Mouse (Mus musculus) CD4-positive naive resting alpha-beta T cell, adult 76 days (primary cell): ENCODE results near the gene Bpifb1. TPM values are rescaled to one million over a fixed set of nuclear protein-coding genes. Genes with fewer than 3 reads are reported as not detected.

Experiments used
- total RNA-seq: library from RNA; stranded (reverse); gene quantifications from one replicate; pipeline ENCODE4 v1.2.4, GENCODE M21; 2023

Bpifb1 gene
- total RNA-seq = not detected

DNA sequence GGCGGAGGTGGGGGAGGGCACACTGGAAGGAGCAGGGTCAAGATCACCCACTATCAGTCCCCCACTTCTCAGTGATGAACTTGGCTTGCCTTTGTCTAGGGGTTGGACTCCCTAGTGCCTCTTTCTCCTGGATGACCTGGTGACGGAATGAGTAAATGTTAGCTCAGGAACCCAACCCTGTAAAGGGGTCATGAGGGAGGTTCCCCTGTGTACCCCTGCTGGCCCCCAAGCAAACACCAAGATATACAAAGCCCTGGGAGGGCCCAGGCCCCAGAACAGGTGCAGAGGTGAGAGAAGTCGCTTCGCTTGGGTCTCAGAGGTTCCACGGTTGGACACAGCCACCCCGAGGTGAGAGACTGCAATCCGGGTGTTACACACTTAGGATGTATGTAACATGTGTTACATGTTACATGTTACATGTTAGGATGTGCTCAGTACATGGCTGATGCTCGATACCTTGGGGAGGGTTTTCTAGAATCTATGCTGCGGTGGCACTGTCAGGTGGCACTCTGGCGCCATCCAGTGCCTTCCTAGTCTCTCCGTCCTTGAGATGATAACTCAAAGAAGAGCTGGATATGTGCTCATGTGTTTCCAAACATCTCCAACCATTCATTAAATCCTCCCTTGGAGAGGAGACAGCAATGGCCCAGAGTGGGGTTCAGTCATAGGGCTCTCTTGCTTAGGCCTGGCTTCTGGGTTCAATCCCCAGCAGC, at the start of gene Bpifb1:
TSS of gene Bpifb1 (plus strand) at position 273 of the 713 bp plus-strand sequence.

DNA sequence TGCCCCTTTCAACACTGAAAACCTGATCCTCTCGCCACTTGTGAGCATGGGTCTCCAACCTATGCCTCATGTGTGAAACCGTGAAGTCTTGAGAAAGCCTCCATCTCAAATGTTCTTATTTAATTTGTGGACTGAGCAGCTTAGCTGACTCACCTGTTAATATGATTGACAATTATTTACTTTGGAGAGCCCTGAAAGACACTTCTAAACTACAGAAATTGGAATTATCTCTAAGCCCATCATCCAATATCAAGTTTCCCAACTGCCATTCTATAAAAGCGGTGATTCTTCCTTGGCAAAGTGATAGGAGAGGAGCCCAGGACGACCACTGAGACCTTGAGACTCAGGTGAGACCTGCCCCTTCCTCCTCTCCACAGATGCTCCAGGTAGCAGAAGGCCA, 48.0 kb upstream of the Bpifb1 start, which contains the start of gene Bpifa1:
TSS of gene Bpifa1 (plus strand) at position 301 of the 400 bp plus-strand sequence.

DNA sequence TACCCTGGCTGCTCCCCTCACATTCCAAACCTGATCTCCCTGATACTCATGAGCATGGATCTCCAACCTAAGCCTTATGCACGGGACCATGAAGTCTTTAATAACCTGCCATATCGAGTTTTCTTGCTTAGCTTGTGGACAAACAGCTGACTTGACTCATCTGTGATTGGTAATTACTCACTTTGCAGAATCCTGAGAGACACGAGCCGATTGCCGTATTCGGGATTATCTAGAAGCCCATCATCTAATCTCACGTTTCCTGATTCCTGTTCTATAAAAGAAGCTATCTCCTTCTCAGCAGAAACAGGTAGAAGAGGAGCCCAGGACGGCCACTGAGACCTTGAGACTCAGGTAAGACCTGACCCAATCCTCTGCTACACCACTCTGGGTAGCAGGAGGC, 28.3 kb upstream of the Bpifb1 start, which contains the start of gene Bpifa5:
TSS of gene Bpifa5 (plus strand) at position 301 of the 400 bp plus-strand sequence.

DNA sequence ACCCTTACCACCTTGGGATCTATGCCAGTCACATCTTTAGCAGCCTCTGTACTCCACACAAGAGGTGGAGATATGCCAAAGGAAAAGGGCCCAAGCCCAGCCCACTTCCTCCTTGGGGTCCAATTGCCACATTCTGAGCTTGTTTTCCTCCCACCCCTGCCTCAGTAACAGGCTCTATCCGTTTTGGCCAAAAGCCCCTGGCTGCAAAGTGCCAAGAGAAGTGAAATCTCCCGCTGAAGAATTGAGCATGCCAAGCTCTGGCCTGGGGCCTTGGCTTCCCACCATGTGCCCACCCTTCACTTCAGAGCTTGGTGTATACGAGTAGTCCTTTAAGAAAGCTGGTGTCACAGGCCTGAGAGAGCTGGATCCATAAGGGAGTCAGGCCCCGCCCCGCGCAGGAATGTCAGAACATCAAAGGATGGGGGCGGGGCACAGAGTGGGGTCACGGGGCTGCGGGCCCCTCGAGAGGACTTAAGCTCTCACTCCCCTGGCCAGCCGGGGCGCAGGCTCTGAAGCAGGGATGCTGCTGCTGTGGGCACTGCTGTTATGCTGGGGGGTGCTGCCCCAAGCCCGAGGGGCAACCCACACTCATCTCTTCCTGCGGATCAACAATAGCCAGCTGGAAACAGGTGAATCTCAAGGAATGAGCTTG, 32.8 kb downstream of the Bpifb1 start, which contains the start of gene Bpifb5:
TSS of gene Bpifb5 (plus strand) at position 478 of the 652 bp plus-strand sequence.

DNA sequence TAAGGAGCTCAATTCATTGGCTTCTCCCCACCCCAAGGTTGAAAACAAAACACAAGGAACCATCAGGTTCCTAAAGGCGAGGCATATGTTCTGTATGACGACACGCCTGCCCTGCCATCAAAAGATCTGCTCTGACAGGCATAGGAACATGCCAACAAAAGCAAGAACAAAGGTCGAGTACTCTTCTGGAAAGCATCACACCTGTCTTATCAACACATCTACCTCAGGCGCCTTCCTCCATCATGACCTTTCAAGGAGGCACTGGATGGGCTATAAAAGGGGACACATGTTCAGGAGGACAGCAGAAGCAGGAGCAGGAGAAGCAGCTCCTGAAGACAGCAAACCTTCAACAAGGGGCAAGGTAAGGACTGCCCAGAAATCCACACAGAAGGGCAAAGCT, 66.9 kb downstream of the Bpifb1 start, which contains the start of gene Bpifb9a:
TSS of gene Bpifb9a (plus strand) at position 301 of the 400 bp plus-strand sequence.

Other genes starting within 250 kb of the Bpifb1 start
- not detected for gene Bpifa6, start 215.9 kb upstream of the Bpifb1 start, total RNA-seq
- not detected for gene Bpifa2, start 182.6 kb upstream of the Bpifb1 start, total RNA-seq
- not detected for gene Bpifa3, start 60.5 kb upstream of the Bpifb1 start, total RNA-seq
- gene Bpifa1, start 47.9 kb upstream of the Bpifb1 start, total RNA-seq = not detected
- not detected for gene Bpifa5, start 28.2 kb upstream of the Bpifb1 start, total RNA-seq
- gene Bpifb5, start 32.9 kb downstream of the Bpifb1 start, total RNA-seq = not detected
- not detected for gene Bpifb9a, start 67.0 kb downstream of the Bpifb1 start, total RNA-seq
- not detected for gene Bpifb9b, start 116.4 kb downstream of the Bpifb1 start, total RNA-seq
- 19.3 TPM for gene Cdk5rap1, start 182.2 kb downstream of the Bpifb1 start, total RNA-seq
- not detected for gene Snta1, start 217.3 kb downstream of the Bpifb1 start, total RNA-seq
- gene Cbfa2t2, start 245.7 kb downstream of the Bpifb1 start, total RNA-seq = 37.5 TPM